Mouse (Mus musculus) layer of hippocampus, postnatal 10 days (tissue): ENCODE measurements around the gene Alyref2. TPM values are rescaled to one million over a fixed set of nuclear protein-coding genes. Genes with fewer than 3 reads are reported as not detected.
A peak's percentile ranks its signal among the peaks of the same experiment; 100 is the strongest.
"Not testable (repeated sequence)": the region's sequence is repeated elsewhere in the genome, so short reads cannot be mapped to it uniquely, and the experiment has no call there.

Source experiments
- DNase-seq, 2 experiments: peaks; one replicate each; pipeline ENCODE4 v3.0.0; 2021; ENCODE audit warnings: low spot score in 2 of 2
- long read RNA-seq: library from polyadenylated mRNA; stranded (forward); transcript quantifications from one replicate; pipeline ENCODE4 v2.0.0, GENCODE M21; 2023
- total RNA-seq, 2 experiments: library from RNA; stranded (reverse); gene quantifications; 2 replicates each; pipeline ENCODE4 v1.2.3; 2021

The Alyref2 gene
- 1 to 10 TPM; 8.5 to 9.0 TPM for total RNA-seq
- long read RNA-seq, transcript Alyref2-201 (1 exons, 1,273 nt), result major isoform, 6 of 6 reads
- long read RNA-seq, partial matches to known transcripts, result 0 of 6 reads
- long read RNA-seq, other reads (novel, unspliced or antisense), result 0 of 6 reads

DNA sequence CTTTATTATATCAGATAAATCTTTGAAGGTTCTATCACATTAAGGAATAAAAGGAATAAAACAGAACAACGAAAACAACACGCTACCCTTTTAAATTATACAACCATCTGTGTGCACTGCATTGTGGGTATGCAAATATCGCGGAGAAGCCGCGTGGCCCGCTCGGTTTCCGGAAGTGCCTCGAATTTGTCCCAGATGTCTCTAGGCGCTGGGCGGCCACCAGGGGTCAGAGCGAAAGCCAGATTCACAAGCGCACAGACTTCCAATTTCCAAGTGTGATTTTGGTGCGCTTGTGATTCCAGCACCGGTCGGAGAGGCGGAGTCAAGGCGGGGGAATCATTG lies at the start of gene Alyref2:
TSS of gene Alyref2 (plus strand) at position 229 of the 342 bp plus-strand sequence.
- DNase-seq, result peak; percentile 96

GRCm38 (mm10) chr1:171454926-171455325 lies 48.4 kb upstream of the Alyref2 start:
- DNase-seq, result no peak

DNA sequence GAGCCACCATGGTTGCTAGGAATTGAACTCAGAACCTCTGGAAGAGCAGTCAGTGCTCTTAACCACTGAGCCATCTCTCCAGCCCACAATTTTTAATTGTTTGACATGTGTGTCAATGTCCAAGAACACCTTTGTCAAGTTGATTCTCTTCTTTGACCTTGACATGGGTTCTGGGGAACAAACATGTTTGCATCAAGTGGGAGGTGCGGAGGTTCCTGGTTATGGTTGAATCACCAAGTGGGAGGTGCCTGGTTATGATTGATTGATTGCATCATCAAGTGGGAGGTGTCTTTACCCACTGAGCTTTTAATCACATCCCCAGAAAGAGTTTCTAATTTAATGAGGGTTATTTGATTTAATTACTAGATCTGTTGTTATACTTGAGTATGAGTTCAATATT lies 45.7 kb upstream of the Alyref2 start:
- DNase-seq, result no peak

DNA sequence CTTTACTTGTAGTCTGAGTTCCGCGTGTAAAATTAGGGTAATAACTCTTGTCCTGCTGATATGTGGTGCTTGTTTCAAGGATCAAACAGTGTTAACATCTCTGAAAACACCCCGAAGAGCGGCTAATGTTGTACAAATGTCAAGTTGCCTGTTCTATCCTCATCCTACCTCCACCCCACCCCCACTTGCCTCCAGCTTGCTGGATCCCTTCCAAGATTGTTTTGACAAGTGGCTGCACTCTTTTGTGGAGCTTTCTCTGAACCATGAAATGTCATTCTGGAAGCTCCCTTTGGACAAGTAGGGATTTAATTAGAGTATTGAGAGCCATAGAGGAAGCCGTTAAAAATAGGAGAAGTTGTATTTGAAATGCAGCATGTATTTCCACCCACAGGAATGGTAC lies 43.5 kb upstream of the Alyref2 start:
- DNase-seq, result no peak

GRCm38 (mm10) chr1:171460551-171461503 lies 42.5 kb upstream of the Alyref2 start:
- no peak for DNase-seq

DNA sequence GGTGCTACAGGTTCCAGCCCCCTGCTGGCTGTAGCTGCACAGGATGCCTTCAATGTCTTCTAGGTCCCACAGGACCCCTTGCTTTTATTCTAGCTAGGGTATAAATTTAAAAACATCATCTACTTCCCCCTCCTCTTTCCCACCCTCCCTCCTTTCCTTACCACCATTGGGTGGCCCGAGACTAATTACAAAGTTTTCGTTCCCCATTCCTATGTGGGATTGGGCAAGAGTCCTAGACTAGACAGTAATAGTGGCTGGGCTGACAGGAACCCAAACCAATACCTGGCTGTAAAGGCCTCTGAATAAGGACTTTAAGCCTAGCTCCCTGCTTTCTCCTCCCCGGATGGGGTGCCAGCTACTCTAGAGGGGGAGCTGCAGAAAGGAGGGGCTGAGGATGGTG lies 40.1 kb upstream of the Alyref2 start:
- DNase-seq, result no peak

DNA sequence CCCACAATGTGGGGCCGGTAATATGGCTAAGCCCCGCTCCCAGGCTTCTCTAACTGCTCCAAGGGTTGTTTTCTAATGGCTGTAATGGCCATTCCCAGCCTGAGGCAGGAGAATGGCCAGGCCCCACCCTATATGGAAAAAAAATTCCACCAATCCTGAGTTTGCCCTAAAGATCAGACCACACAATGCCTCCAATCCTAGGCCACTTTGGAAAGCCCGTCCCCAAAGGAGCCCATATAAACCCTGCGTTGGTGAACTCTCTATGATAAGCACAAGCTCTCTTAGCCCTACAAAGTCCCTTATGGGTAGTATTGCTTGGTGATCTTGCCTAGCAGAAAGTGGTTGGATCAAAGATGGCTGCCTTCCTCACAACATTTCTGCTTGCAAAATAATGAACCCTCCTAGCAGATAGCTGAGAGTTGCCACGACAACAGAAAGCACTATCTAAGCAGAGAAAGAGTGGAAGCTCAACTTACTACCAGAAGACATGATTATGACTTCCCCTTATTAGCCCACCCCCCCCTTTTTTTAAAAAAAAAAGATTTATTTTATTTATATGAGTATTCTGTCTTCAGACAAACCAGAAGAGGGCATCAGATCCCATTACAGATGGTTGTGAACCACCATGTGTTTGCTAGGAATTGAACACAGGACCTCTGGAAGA lies 37.4 kb upstream of the Alyref2 start:
- no peak for DNase-seq

GRCm38 (mm10) chr1:171466565-171466964 lies 36.7 kb upstream of the Alyref2 start:
- no peak for DNase-seq

- DNase-seq, result no peak
Observed at GRCm38 (mm10) chr1:171469678-171470077, 33.6 kb upstream of the Alyref2 start.

GRCm38 (mm10) chr1:171470371-171470871 lies 32.9 kb upstream of the Alyref2 start:
- peak; percentile 61 to 64 for DNase-seq

GRCm38 (mm10) chr1:171470896-171471295 lies 32.4 kb upstream of the Alyref2 start:
- DNase-seq, result no peak

- no peak for DNase-seq
Observed at GRCm38 (mm10) chr1:171471452-171471851, 31.8 kb upstream of the Alyref2 start.

DNA sequence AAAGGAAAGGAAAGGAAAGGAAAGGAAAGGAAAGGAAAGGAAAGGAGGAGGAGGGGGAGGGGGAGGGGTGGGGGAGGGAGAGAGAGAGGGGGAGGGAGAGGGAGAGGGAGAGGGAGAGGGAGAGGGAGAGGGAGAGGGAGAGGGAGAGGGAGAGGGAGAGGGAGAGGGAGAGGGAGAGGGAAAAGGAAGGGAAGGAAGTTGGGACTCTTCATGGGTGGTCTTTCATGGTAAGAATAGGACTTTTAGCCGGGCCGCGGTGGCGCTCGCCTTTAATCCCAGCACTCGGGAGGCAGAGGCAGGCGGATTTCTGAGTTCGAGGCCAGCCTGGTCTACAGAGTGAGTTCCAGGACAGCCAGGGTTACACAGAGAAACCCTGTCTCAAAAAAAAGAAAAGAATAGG lies 31.3 kb upstream of the Alyref2 start:
- not testable (repeated sequence) for DNase-seq

DNA sequence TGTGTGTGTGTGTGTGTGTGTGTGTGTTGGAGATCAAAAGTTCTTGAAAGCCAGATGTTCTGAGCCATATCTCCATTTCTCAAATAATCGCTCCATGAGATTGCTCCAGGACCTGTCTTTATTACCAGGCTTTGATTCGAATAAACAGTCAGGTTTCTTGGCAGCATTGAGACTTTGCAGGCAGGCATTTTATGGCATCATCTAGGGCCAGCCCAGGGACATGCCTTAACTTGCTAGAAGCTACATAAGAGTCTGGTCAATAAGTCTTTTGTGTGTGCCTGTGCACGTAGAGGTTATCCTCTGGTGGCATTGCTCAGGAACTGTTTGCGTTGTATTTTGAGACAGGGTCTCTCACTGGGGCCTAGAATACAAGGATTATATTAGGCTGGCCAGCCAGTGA lies 29.8 kb upstream of the Alyref2 start:
- no peak for DNase-seq

DNA sequence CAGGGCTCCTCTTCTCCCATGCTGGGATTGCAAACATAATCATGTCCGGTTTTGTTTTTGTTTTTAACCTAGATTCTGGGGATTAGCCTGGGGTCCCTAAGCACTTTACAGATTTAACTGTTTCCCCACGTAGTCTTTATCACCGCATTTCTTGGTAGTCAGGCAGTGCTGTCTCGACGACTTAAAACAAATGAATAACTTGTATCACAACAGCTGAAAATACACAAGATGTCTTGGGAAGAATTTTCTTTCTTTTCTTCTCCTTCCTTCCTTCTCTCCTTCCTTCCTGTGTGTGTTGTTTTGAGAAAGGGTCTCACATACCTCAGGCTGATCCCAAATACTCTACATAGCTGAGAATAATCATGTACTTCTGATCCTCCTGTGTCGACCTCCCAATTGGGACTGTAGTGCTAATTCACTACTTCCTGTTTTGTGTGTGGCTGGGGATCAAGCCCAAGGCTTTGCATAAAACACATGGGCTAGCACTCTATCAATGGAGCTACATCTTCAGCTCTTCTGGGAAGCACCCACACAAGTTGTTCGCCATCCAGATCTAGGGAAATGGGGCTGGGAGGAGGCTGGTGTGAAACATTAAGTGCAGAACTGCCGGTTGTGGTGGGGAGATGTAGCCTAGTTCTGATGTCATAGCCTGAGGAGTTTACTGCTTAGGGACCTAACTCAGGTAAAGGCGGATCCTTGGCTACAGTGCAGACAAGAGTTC lies 29.2 kb upstream of the Alyref2 start:
- DNase-seq, result no peak

GRCm38 (mm10) chr1:171477123-171477522 lies 26.2 kb upstream of the Alyref2 start:
- DNase-seq, result no peak

DNA sequence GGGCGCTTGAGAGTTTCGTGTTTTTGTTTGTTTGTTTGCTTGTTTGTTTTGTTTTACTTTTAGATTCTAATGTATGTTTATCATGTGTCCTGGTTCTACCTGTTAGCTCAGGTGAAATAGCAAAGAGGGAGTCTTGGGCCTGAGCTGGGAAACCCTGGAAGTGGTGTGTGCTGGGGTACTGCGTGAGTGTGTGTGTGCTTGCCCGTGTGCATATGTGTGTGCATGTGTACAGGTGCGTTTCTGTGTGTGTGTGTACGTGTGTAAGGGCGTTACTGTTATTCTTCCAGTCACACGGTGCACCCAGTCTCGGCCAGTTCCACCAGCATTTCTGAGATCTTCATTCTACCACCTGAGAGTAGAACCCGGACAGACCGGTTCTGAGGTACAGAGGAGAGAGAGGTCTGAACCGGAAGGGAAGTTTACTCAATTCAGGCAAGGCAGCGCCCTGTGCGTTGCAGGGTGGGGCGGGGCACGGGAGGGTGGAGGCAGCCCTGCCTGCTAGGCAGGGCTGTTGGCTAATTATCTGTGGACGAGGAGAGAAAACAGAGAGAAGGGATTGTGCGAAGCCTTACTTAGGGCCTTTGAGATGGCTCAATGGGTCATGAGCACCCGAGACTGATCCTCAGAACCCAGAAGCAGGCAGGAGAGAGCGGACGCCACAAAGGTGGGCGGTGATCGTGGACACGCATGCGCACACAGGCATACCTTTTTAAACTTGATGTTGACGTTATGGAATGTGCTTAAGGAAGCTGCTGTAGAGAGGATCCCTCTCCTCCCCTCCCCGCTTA lies 25.3 kb upstream of the Alyref2 start:
- DNase-seq, result no peak

GRCm38 (mm10) chr1:171478968-171479367 lies 24.3 kb upstream of the Alyref2 start:
- peak; percentile 80 to 81 for DNase-seq

DNA sequence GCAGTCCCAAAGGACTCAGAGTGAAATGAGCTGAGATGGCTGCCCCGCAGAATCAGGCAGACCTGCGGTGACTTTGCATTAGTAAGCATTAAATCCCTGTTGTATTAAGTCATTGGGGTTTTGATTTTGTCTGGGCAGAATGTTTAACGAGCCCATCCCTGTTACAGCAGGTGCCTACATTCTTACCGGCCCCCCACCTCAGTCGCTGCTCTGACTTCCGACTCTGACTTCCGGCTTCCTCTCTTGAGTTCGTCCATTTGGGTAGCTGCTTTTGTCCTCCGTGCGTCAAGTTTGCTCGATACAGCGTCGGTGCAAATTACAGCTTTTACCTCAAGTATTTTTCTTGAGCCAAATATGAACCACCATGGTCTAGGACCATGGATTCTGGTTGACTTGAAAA lies 9.0 kb upstream of the Alyref2 start:
- no peak for DNase-seq

- no peak for DNase-seq
Observed at GRCm38 (mm10) chr1:171495371-171495770, 7.9 kb upstream of the Alyref2 start.

GRCm38 (mm10) chr1:171499856-171500255 lies 3.4 kb upstream of the Alyref2 start:
- DNase-seq, result no peak
